Mouse (Mus musculus) intestine, embryonic 16.5 days (tissue): Measurements from ENCODE around the gene Ppie. TPM values are rescaled to one million over a fixed set of nuclear protein-coding genes. Genes with fewer than 3 reads are reported as not detected.

ENCODE experiments used
- ATAC-seq: fragments of 200-750 bp; cut with Nextera tagmentation; 2 replicates; pipeline ENCODE4 v1.8.0; 2017; ENCODE audit warnings: moderate TSS enrichment, moderate library complexity
- H3K27ac ChIP-seq: fragments of 300-500 bp; sonication (generic); 2 replicates; pipeline ENCODE4 v1.5.1; 2014; ENCODE audit warnings: mild to moderate bottlenecking, low read length
- H3K27me3 ChIP-seq: fragments of 300-500 bp; sonication (generic); replicated peaks from 2 replicates; pipeline ENCODE4 v1.6.1; 2014; ENCODE audit warnings: low read length, control low read depth, mixed read lengths; ENCODE audit not compliant: control insufficient read depth, insufficient read depth
- H3K36me3 ChIP-seq: fragments of 300-500 bp; sonication (generic); 2 replicates; pipeline ENCODE4 v1.6.1; 2014; ENCODE audit warnings: low read length, control low read depth; ENCODE audit not compliant: control insufficient read depth, insufficient read depth
- H3K4me1 ChIP-seq: fragments of 300-500 bp; sonication (generic); 2 replicates; pipeline ENCODE4 v1.6.1; 2014; ENCODE audit warnings: low read length, control low read depth, mixed read lengths; ENCODE audit not compliant: control insufficient read depth, insufficient read depth
- H3K4me2 ChIP-seq: fragments of 300-500 bp; sonication (generic); 2 replicates; pipeline ENCODE4 v1.6.1; 2014; ENCODE audit warnings: low read depth, low read length, control low read depth
- H3K4me3 ChIP-seq: fragments of 300-500 bp; sonication (generic); 2 replicates; pipeline ENCODE4 v1.5.1; 2014; ENCODE audit warnings: mild to moderate bottlenecking, low read length
- H3K9ac ChIP-seq: fragments of 300-500 bp; sonication (generic); 2 replicates; pipeline ENCODE4 v1.6.1; 2014; ENCODE audit warnings: low read depth, low read length
- H3K9me3 ChIP-seq: fragments of 300-500 bp; sonication (generic); 2 replicates; pipeline ENCODE4 v1.6.1; 2016; ENCODE audit warnings: low read length, control low read depth; ENCODE audit not compliant: control insufficient read depth
- WGBS: fragments of 180-500 bp; shearing (Covaris S2); extraction: QIAGEN DNeasy Blood & Tissue Kit; methylation state at CpG from one replicate; pipeline ENCODE4 v1.1.7; 2014; 5-methylcytosine and 5-hydroxymethylcytosine counted together
- polyA plus RNA-seq: library from polyadenylated mRNA; unstranded; fragments of >200 nt; fragmentation: Nextera tagmentation; extraction: Ambion mirVana; gene quantifications from 2 replicates; pipeline ENCODE4 v1.2.1, GENCODE M21; 2015

The Ppie gene
- polyA plus RNA-seq, 1 experiment from 2014 or later, result 84.1 TPM

DNA sequence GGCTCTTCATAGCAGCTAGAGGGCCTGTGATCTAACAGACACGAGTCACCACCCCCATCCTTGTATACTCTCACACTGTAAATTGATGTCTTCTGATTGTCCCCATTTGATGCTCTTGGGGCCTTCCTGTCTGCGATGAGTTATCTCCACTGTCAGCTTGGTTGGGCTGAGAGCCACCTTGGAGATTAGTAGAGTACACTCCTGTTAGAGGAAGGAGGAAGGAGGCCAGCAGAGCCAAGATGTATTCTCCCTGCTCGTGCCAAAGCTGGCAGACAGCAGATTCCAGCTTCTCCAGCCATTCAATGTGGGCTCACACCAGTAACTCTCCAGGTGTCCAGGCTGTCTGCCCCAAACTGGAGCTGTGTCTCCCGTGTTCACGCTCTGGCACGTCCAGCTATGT is 20.8 kb upstream of the Ppie start:
- Histone ChIP-seq H3K4me1 (peaks cover 7% of the 10 kb centered on the region; the same call in 1 of the 2 replicates), H3K4me3 (no peak overlapping the region), H3K27me3 (no peaks in the 10 kb centered on the region), H3K4me2 (no peak overlapping the region), H3K36me3 (no peaks in the 10 kb centered on the region), H3K9ac (no peak overlapping the region), H3K9me3 (no peaks in the 10 kb centered on the region), H3K27ac (no peak overlapping the region)
- 71% methylated on average over 6 of the region's 6 CpGs for WGBS
- no peak for ATAC-seq

DNA sequence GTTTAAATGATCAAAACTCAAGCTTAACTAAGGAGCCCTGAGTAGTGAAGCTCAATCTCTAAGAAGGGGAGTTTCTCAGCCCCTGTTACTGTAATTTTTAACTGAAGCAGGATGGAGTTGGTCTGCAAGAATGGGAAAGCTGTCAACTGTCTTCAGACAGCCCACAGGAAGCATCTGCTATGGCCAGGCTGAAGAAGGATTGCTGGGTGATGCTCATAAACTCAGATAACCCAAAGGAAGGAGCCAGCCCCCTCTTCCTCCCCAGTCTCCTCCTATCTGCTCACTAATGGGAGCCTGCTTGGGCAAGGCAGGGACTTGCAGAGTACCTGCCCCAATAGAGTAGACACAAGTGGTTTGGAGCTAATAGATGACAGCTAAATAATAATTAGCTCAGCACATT is 16.1 kb upstream of the Ppie start:
- Histone ChIP-seq H3K4me2 (no peak overlapping the region), H3K36me3 (no peaks in the 10 kb centered on the region), H3K27ac (0 out of 2 replicates have a peak overlapping the region, but pooled peaks have one; percentile 19), H3K9ac (no peak overlapping the region), H3K4me3 (no peak overlapping the region), H3K9me3 (no peaks in the 10 kb centered on the region), H3K4me1 (no peaks in the 10 kb centered on the region), H3K27me3 (no peaks in the 10 kb centered on the region)
- ATAC-seq, result peak; percentile 38

DNA sequence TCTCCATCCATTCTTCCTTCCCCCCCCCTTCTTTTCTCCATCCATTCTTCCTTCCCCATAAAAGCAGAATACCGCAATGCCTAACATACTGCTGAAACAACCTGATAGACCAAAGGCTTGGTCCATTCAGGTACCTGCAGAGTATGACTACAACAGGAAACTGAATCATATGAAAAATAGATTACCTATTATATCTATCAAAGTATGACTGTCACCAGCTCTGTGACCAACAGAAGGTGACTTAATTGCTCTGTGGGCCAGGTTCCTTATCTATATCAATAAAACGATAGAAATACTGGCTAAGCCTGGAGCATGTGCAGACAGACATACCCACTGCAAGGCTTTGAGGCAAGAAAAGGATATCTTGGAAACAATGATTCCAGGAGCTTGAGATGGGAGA is 15.7 kb upstream of the Ppie start:
- no peaks in the 10 kb centered on the region for H3K4me1 ChIP-seq
- 41% methylated on average over 2 of the region's 2 CpGs for WGBS
- no peaks in the 10 kb centered on the region for H3K27me3 ChIP-seq
- ATAC-seq, result peak; percentile 96
- 0 out of 2 replicates have a peak overlapping the region, but pooled peaks have one; percentile 19 for H3K27ac ChIP-seq
- no peak overlapping the region for H3K9ac ChIP-seq
- H3K36me3 ChIP-seq, result no peaks in the 10 kb centered on the region
- H3K4me3 ChIP-seq, result no peak overlapping the region
- H3K4me2 ChIP-seq, result no peak overlapping the region
- H3K9me3 ChIP-seq, result no peaks in the 10 kb centered on the region

DNA sequence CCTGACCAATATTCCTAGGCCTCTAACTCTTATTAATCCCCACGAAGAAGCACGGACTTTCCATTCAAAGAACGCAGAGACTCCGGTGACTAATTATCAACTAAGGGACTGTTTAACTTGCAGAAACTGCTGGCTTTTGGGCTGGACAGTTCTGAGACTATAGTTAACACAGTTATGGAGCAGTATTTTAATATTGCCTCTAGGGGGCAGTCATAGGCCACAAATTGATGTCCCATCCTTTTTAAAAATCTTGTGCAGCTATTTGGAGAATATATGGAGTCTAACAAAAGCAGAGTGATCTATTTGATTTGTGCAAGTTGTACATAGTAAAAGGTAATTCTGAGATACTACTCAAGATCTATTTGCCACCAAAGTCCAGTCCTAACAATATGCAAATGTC is 15.3 kb upstream of the Ppie start:
- H3K4me1 ChIP-seq, result no peaks in the 10 kb centered on the region
- H3K36me3 ChIP-seq, result no peaks in the 10 kb centered on the region
- no peak overlapping the region for H3K27ac ChIP-seq
- WGBS, result 22% methylated on average over 4 of the region's 4 CpGs
- no peak overlapping the region for H3K4me3 ChIP-seq
- no peaks in the 10 kb centered on the region for H3K9me3 ChIP-seq
- no peak overlapping the region for H3K9ac ChIP-seq
- peak; percentile 77 for ATAC-seq
- no peaks in the 10 kb centered on the region for H3K27me3 ChIP-seq
- no peak overlapping the region for H3K4me2 ChIP-seq

DNA sequence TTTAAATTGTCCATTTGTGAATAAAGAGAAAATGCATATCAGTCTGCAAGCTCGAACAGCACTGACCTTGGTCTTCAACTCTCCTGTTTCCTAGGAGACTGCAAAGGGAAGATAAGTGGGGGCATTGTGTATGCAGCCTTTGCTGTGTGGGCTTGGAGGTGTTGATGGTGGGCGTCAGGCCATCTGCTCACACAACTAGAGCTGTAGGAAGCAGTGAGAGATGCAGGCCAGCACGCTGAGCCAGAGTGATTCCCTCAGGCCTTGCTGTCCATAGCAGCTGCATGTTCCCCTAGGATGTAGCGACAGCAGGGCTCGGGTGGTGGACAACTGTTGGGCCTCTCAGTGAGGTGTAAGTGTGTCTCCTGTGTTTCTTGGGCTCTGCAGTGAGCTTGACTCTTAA is 13.2 kb upstream of the Ppie start:
- WGBS, result 57% methylated on average over 5 of the region's 5 CpGs
- H3K36me3 ChIP-seq, result no peaks in the 10 kb centered on the region
- no peaks in the 10 kb centered on the region for H3K9me3 ChIP-seq
- no peak overlapping the region for H3K4me3 ChIP-seq
- H3K27me3 ChIP-seq, result no peaks in the 10 kb centered on the region
- no peak for ATAC-seq
- no peak overlapping the region for H3K4me2 ChIP-seq
- no peaks in the 10 kb centered on the region for H3K4me1 ChIP-seq
- H3K27ac ChIP-seq, result no peak overlapping the region
- H3K9ac ChIP-seq, result no peak overlapping the region

DNA sequence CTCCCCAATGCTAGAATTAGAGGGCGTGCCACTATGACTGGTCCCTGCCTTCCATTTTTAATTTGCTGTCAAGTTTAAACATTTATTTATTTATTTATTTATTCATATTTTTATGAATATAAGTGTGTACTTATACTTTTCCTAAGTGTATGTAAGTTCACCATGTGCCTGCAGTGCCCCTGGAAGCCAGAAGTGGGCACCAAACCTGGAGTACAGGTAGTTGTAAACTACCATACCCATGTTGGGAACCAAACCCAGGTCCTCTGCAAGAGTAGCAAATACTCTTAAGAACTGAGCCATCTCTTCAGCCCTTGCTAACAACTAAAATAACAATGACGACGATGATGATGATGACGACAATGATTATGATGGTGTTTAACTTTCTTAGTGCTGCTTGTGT is 12.3 kb upstream of the Ppie start:
- Histone ChIP-seq H3K36me3 (no peaks in the 10 kb centered on the region), H3K27ac (no peak overlapping the region), H3K27me3 (no peaks in the 10 kb centered on the region), H3K9me3 (no peaks in the 10 kb centered on the region), H3K4me2 (no peak overlapping the region), H3K9ac (no peak overlapping the region), H3K4me3 (no peak overlapping the region), H3K4me1 (no peaks in the 10 kb centered on the region)
- no peak for ATAC-seq
- 85% methylated on average over 4 of the region's 4 CpGs for WGBS

DNA sequence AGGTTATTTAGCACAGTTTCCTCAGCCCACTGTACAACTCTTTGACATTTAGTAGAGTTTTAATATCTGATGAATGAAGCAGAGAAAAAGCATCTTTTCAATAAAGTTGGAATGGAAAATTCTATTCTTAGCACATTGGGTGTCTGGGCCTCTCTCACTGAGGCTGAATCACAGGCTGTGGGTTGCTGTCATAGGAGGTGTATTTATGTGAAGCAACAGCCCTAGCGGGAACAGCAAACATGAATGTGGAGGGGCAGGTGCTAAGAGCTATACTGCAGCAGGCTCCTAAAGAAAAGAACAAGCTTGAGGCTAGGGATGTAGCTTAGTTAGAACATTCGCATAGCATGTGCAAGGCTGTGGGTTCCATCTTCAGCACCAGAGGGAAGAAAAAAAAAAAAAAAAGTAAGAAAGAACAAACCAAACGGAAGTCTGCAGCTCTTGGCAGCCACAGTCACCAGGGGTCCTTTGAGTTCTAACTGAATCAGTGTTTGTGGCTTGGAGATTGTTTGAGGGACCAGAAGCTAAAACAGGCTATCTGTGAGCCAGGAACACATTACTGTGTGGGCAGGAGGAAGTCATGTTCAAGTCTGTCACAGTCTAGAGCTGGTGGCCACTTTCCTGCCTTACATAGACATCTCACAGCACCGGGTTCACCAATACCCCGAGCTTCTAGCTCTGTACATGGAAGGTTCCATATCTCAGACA is 7.8 kb upstream of the Ppie start:
- Histone ChIP-seq H3K9me3 (no peaks in the 10 kb centered on the region), H3K4me2 (no peak overlapping the region), H3K27me3 (no peaks in the 10 kb centered on the region), H3K4me3 (no peak overlapping the region), H3K4me1 (no peaks in the 10 kb centered on the region), H3K36me3 (no peaks in the 10 kb centered on the region), H3K27ac (no peak overlapping the region), H3K9ac (no peak overlapping the region)
- WGBS, result 78% methylated on average over 5 of the region's 5 CpGs
- no peak for ATAC-seq

DNA sequence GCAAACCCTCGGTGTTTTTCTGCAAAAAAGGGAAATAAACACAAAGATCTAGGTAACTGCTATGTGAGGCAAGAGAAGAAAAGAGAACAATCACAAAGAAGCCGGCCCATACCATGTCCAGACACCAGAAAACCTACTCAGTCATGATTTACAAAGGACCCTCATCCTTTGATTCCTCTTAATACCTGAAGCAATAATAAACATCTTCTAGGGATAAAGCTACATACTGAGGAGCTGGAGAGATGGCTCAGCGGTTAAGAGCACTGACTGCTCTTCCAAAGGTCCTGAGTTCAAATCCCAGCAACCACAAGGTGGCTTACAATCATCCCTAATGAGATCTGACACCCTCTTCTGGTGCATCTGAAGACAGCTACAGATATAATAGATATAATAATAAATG is 2.2 kb downstream of the Ppie start:
- WGBS, result 84% methylated on average over 3 of the region's 3 CpGs
- Histone ChIP-seq H3K4me3 (no peak overlapping the region), H3K27me3 (no peaks in the 10 kb centered on the region), H3K27ac (no peak overlapping the region), H3K9me3 (no peaks in the 10 kb centered on the region), H3K36me3 (peaks cover 11% of the 10 kb centered on the region; the same call in 1 of the 2 replicates), H3K4me1 (peaks cover 10% of the 10 kb centered on the region), H3K9ac (no peak overlapping the region), H3K4me2 (no peak overlapping the region)
- no peak for ATAC-seq

DNA sequence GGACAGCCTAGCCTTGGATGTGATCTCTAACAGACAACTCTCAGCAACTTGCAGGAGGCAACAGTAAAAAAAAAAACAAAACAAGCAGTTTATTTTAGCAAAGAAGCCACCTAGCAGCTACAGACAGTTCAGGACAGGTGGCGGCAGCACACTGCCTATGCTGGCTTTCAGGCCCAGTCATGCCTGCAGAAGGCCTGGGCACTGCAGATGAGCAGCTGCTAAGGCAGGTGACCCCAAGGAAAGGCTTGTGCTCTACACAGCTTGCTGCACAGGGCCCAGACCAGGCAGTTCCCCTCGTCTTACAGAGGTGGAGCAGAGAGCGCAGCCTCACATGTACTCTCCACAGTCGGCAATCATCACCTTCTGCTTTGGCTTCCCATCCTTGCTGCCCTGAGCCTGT is 12.7 kb downstream of the Ppie start:
- H3K27me3 ChIP-seq, result no peaks in the 10 kb centered on the region
- no peak overlapping the region for H3K9ac ChIP-seq
- peaks cover 14% of the 10 kb centered on the region; the same call in 1 of the 2 replicates for H3K36me3 ChIP-seq
- ATAC-seq, result no peak
- no peak overlapping the region for H3K4me3 ChIP-seq
- no peak overlapping the region for H3K27ac ChIP-seq
- WGBS, result 90% methylated on average over 4 of the region's 4 CpGs
- no peak overlapping the region for H3K4me2 ChIP-seq
- no peaks in the 10 kb centered on the region for H3K9me3 ChIP-seq
- H3K4me1 ChIP-seq, result no peaks in the 10 kb centered on the region

DNA sequence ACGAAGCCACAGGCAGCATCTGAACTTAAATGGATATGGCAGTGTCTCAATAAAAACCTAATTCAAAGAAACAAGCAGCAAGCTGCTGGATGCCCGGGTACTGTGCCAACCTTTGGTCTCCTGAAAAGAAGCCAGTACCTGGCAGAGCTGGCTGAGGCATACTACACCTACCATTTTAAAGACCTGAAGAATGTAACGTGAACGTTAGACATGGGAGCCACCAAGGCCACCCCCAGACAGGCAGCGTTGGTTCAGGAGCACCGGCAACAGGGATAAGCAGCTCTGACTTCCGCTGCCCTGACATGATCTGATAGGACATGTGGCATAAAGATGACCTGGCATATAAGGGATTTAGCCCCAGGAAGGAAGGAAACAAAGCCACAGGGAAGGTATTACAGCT is 13.1 kb downstream of the Ppie start:
- H3K4me2 ChIP-seq, result no peak overlapping the region
- no peak for ATAC-seq
- H3K4me1 ChIP-seq, result no peaks in the 10 kb centered on the region
- peaks cover 9% of the 10 kb centered on the region; the same call in 1 of the 2 replicates for H3K36me3 ChIP-seq
- 95% methylated on average over 7 of the region's 7 CpGs for WGBS
- H3K9ac ChIP-seq, result no peak overlapping the region
- no peaks in the 10 kb centered on the region for H3K9me3 ChIP-seq
- H3K4me3 ChIP-seq, result no peak overlapping the region
- H3K27me3 ChIP-seq, result no peaks in the 10 kb centered on the region
- H3K27ac ChIP-seq, result no peak overlapping the region
